Comparison of ENCODE assay signal across 8 mouse cellular contexts in genomic region chr7:114635569-114636101, GRCm38 (mm10). TPM values are rescaled to one million over a fixed set of nuclear protein-coding genes. Genes with fewer than 3 reads are reported as not detected.
A peak's percentile ranks its signal among the peaks of the same experiment; 100 is the strongest.
DNase-seq lines count a peak whose midpoint lies in the region; ATAC-seq lines count a peak whose summit lies in the region.

No protein-coding gene starts in this region.

- peaks cover 25% of the 10 kb centered on the region for H3K27me3 ChIP-seq in heart, embryonic 16.5 days (ENCODE audit: control insufficient read depth, insufficient read depth, low read length)
- H3K27me3 ChIP-seq in liver, embryonic 15.5 days, result peaks cover 43% of the 10 kb centered on the region
- no peaks in the 10 kb centered on the region for H3K27me3 ChIP-seq in neural tube, embryonic 14.5 days (ENCODE audit: control insufficient read depth, insufficient read depth, low read length)

- H3K4me3 ChIP-seq in heart, embryonic 16.5 days (ENCODE audit: low read length), result peak overlapping the region; percentile 50
- H3K4me3 ChIP-seq in liver, embryonic 15.5 days (replicated peaks), result peak overlapping the region; percentile 32
- H3K4me3 ChIP-seq in neural tube, embryonic 14.5 days (ENCODE audit: low read depth, low read length), result peak overlapping the region; percentile 34

- peaks cover 6% of the 10 kb centered on the region for H3K4me1 ChIP-seq in heart, embryonic 16.5 days (ENCODE audit: control insufficient read depth, insufficient read depth, low read length)
- H3K4me1 ChIP-seq in liver, embryonic 15.5 days (replicated peaks), result no peaks in the 10 kb centered on the region
- H3K4me1 ChIP-seq in neural tube, embryonic 14.5 days (ENCODE audit: control insufficient read depth, insufficient read depth, low read length), result no peaks in the 10 kb centered on the region

- H3K27ac ChIP-seq in heart, embryonic 16.5 days (ENCODE audit: low read length), result no peak overlapping the region
- H3K27ac ChIP-seq in liver, embryonic 15.5 days (replicated peaks), result no peak overlapping the region
- no peak overlapping the region for H3K27ac ChIP-seq in neural tube, embryonic 14.5 days (ENCODE audit: low read depth, low read length)

- no peaks in the 10 kb centered on the region for H3K36me3 ChIP-seq in heart, embryonic 16.5 days (ENCODE audit: control insufficient read depth, insufficient read depth)
- H3K36me3 ChIP-seq in liver, embryonic 15.5 days (replicated peaks), result no peaks in the 10 kb centered on the region
- H3K36me3 ChIP-seq in neural tube, embryonic 14.5 days (ENCODE audit: control insufficient read depth, insufficient read depth, low read length), result no peaks in the 10 kb centered on the region

- peak overlapping the region; percentile 70 for H3K4me2 ChIP-seq in heart, embryonic 16.5 days (ENCODE audit: low read depth, low read length)
- H3K4me2 ChIP-seq in liver, embryonic 15.5 days, result peak overlapping the region; percentile 55
- peak overlapping the region; percentile 96 for H3K4me2 ChIP-seq in neural tube, embryonic 14.5 days (ENCODE audit: low read depth, low read length)

- 2% methylated on average over 20 of the region's 20 CpGs for WGBS in heart, embryonic 16.5 days
- WGBS in liver, embryonic 15.5 days (ENCODE audit: insufficient replicate concordance), result 1% methylated on average over 20 of the region's 20 CpGs
- 1% methylated on average over 20 of the region's 20 CpGs for WGBS in neural tube, embryonic 14.5 days

- no peak for ATAC-seq in heart, embryonic 16.5 days (replicated peaks; ENCODE audit: extremely low read depth, insufficient read depth, low FRiP score)
- ATAC-seq in liver, embryonic 15.5 days (ENCODE audit: insufficient read depth), result no peak
- peak; percentile 51; the same call in 1 of the 2 replicates for ATAC-seq in neural tube, embryonic 14.5 days (ENCODE audit: low read depth)

- DNase-seq in CD4-positive helper T cell, adult 2 months (ENCODE audit: low read depth, low spot score), result peak; percentile 16
- peak; percentile 62 for DNase-seq in ZHBTc4 (ENCODE audit: low read depth, low spot score)
- peak; percentile 73 for DNase-seq in embryo, embryonic 11 days
- DNase-seq in kidney, postnatal 10 days, result peak; percentile 52
- no peak for DNase-seq in spleen, adult 12 weeks (ENCODE audit: low spot score)

- peak overlapping the region; percentile 45 for H3K9ac ChIP-seq in heart, embryonic 16.5 days (ENCODE audit: low read length)
- H3K9ac ChIP-seq in liver, embryonic 15.5 days, result no peak overlapping the region
- H3K9ac ChIP-seq in neural tube, embryonic 14.5 days (replicated peaks; ENCODE audit: low read depth, low read length), result peak overlapping the region; percentile 25

- no peaks in the 10 kb centered on the region for H3K9me3 ChIP-seq in heart, embryonic 16.5 days (replicated peaks; ENCODE audit: control insufficient read depth, low read length)
- no peaks in the 10 kb centered on the region for H3K9me3 ChIP-seq in liver, embryonic 15.5 days (replicated peaks)
- H3K9me3 ChIP-seq in neural tube, embryonic 14.5 days (ENCODE audit: control insufficient read depth, low read length), result no peaks in the 10 kb centered on the region

RNA-seq across cellular contexts. Expression of gene Calca, which starts 0.5 kb away (rescaled TPM):
- 3.3 and 6.5 TPM in 2 replicates for polyA plus RNA-seq in heart, embryonic 16.5 days (2015; fragmentation: Nextera tagmentation; extraction: Ambion mirVana)
- polyA plus RNA-seq in liver, embryonic 15.5 days (2015; fragmentation: Nextera tagmentation; extraction: Ambion mirVana), result 0.10 TPM in 1 of 2 replicates, not detected in the other
- 21.7 and 37.2 TPM in 2 replicates for polyA plus RNA-seq in neural tube, embryonic 14.5 days (2014; fragmentation: Nextera tagmentation; extraction: Ambion mirVana)
